Mouse (Mus musculus) limb, embryonic 12.5 days (tissue): Measurements from ENCODE around the gene Mta3. TPM values are rescaled to one million over a fixed set of nuclear protein-coding genes. Genes with fewer than 3 reads are reported as not detected.

ENCODE experiments used
- ATAC-seq: fragments of 200-750 bp; cut with Nextera tagmentation; 2 replicates; pipeline ENCODE4 v1.8.0; 2017; ENCODE audit warnings: low read depth, moderate TSS enrichment; ENCODE audit not compliant: insufficient number of reproducible peaks, insufficient read depth, low FRiP score, low TSS enrichment
- H3K27ac ChIP-seq: fragments of 300-500 bp; sonication (generic); 2 replicates; pipeline ENCODE4 v1.5.1; 2016; ENCODE audit warnings: mild to moderate bottlenecking, moderate library complexity
- H3K27me3 ChIP-seq: fragments of 300-500 bp; sonication (generic); 2 replicates; pipeline ENCODE4 v1.6.1; 2016; ENCODE audit warnings: mild to moderate bottlenecking, moderate library complexity
- H3K36me3 ChIP-seq: fragments of 300-500 bp; sonication (generic); 2 replicates; pipeline ENCODE4 v1.6.1; 2016; ENCODE audit warnings: mild to moderate bottlenecking, moderate library complexity
- H3K4me1 ChIP-seq: fragments of 300-500 bp; sonication (generic); replicated peaks from 2 replicates; pipeline ENCODE4 v1.6.1; 2016
- H3K4me2 ChIP-seq: fragments of 300-500 bp; sonication (generic); 2 replicates; pipeline ENCODE4 v1.6.1; 2016; ENCODE audit warnings: mild to moderate bottlenecking, moderate library complexity
- H3K4me3 ChIP-seq: fragments of 300-500 bp; sonication (generic); replicated peaks from 2 replicates; pipeline ENCODE4 v1.5.1; 2016; ENCODE audit warnings: mild to moderate bottlenecking
- H3K9ac ChIP-seq: fragments of 300-500 bp; sonication (generic); replicated peaks from 2 replicates; pipeline ENCODE4 v1.6.1; 2016; ENCODE audit warnings: mild to moderate bottlenecking, moderate library complexity
- H3K9me3 ChIP-seq: fragments of 300-500 bp; sonication (generic); 2 replicates; pipeline ENCODE4 v1.6.1; 2016; ENCODE audit warnings: mild to moderate bottlenecking, moderate library complexity
- WGBS: fragments of 180-500 bp; shearing (Covaris S2); methylation state at CpG from one replicate; pipeline ENCODE4 v1.1.7; 2016; 5-methylcytosine and 5-hydroxymethylcytosine counted together
- polyA plus RNA-seq: library from polyadenylated mRNA; unstranded; fragments of >200 nt; fragmentation: Nextera tagmentation; extraction: Ambion mirVana; gene quantifications from 2 replicates; pipeline ENCODE4 v1.2.1, GENCODE M21; 2016

The Mta3 gene
- polyA plus RNA-seq, 1 experiment from 2014 or later, result 46.2 TPM

- Histone ChIP-seq H3K4me2 (no peak overlapping the region), H3K4me3 (no peak overlapping the region), H3K4me1 (peaks cover 11% of the 10 kb centered on the region), H3K9me3 (no peaks in the 10 kb centered on the region), H3K36me3 (peaks cover 6% of the 10 kb centered on the region; the same call in 1 of the 2 replicates), H3K27ac (no peak overlapping the region), H3K27me3 (no peaks in the 10 kb centered on the region), H3K9ac (no peak overlapping the region)
- no peak for ATAC-seq
- 47% methylated on average over 5 of the region's 5 CpGs for WGBS
Observed at GRCm38 (mm10) chr17:83732801-83733200, 26.8 kb downstream of the Mta3 start.

DNA sequence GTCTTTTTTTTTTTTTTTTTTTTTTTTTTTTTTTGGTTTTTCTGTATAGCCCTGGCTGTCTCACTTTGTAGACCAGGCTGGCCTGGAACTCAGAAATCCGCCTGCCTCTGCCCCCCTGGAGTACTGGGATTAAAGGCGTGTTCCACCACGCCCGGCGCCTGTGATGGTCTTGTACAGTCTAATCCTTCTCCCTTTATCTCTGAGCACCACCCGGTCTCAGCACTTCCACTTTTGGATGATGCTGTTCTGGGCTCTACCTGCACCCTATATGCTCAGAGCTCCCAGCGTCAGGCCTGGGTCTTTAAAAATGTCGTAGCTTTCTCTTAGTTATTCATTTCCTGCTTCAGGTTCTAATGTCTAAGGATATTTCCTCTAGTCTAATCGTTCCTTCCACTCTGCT is 30.7 kb downstream of the Mta3 start:
- H3K4me2 ChIP-seq, result no peak overlapping the region
- ATAC-seq, result no peak
- H3K4me3 ChIP-seq, result no peak overlapping the region
- no peak overlapping the region for H3K27ac ChIP-seq
- no peak overlapping the region for H3K9ac ChIP-seq
- peaks cover 6% of the 10 kb centered on the region for H3K4me1 ChIP-seq
- H3K36me3 ChIP-seq, result peaks cover 23% of the 10 kb centered on the region; the same call in 1 of the 2 replicates
- H3K9me3 ChIP-seq, result no peaks in the 10 kb centered on the region
- 91% methylated on average over 9 of the region's 9 CpGs for WGBS
- no peaks in the 10 kb centered on the region for H3K27me3 ChIP-seq

DNA sequence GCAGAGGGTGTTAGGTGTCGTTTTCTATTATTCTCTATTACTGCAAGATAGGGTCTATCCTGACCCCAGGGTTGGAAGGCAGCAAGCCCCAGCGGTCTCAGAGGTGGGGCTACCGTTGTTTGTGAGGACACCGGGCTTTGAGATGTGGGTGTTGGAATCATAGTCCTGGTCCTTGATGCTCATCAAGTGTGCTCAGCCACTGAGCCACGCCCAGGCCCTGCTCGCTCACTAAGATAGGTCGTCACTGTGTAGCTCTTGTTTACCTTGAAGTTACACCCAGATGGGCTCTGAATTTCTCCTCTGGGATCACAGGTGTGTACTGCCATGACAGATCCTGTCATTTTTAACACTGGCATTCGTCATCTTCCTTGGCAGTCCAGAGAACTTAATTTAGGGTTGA is 31.8 kb downstream of the Mta3 start:
- no peaks in the 10 kb centered on the region for H3K4me1 ChIP-seq
- no peaks in the 10 kb centered on the region for H3K27me3 ChIP-seq
- no peak overlapping the region for H3K4me3 ChIP-seq
- H3K4me2 ChIP-seq, result no peak overlapping the region
- 85% methylated on average over 8 of the region's 8 CpGs for WGBS
- H3K9me3 ChIP-seq, result no peaks in the 10 kb centered on the region
- no peak for ATAC-seq
- no peak overlapping the region for H3K9ac ChIP-seq
- peaks cover 23% of the 10 kb centered on the region; the same call in 1 of the 2 replicates for H3K36me3 ChIP-seq
- H3K27ac ChIP-seq, result no peak overlapping the region

DNA sequence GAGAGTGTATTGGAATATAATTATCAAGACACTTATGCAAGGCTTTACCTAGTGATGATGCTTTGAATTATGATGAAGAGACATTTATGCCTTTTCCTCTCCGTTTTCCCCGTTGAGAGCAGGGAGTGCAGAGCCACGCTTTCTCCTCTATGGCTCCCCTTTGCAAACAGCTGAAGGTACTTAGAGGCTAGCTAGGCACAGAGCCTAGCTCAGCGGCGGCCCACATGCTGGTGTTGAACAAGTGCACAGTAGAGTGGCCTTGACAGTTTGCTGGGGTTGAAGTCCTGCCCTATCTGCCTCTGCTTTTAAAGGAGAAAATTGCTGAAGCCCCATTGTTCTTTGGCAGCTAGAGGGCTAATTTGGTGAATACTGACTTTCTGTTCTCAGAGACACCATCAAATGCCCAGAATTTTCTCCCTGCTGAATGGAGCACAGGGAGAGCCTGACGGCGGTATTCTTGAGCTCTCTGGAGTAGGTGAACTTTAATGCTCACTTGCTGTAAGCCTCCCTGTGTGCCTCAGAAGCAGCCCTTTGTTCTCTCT is 34.2 kb downstream of the Mta3 start:
- Histone ChIP-seq H3K4me2 (no peak overlapping the region), H3K9me3 (peaks cover 8% of the 10 kb centered on the region), H3K9ac (no peak overlapping the region), H3K27ac (no peak overlapping the region), H3K36me3 (peaks cover 41% of the 10 kb centered on the region), H3K4me3 (no peak overlapping the region), H3K4me1 (no peaks in the 10 kb centered on the region), H3K27me3 (no peaks in the 10 kb centered on the region)
- ATAC-seq, result no peak
- WGBS, result 89% methylated on average over 7 of the region's 7 CpGs

DNA sequence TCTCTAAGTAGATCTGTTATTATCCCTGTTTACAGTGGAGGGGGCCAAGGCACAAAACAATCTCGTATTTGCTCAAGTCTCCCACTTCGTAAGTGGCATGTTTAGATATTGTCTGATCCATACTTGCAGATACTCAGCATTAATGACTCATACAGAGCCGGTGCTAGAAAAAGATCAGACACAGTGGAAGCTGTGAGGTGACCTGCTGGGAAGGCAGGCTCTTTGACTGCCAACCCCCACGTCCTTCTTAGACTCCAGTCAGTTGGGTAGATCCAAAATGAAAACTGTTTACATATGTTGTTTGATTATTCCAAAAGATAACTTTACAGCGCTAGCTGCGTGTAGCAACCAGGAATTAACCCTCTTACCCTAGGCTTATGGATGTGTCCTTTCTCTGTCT is 35.3 kb downstream of the Mta3 start:
- ATAC-seq, result no peak
- H3K4me2 ChIP-seq, result no peak overlapping the region
- 88% methylated on average over 6 of the region's 6 CpGs for WGBS
- peaks cover 11% of the 10 kb centered on the region for H3K9me3 ChIP-seq
- no peak overlapping the region for H3K4me3 ChIP-seq
- H3K9ac ChIP-seq, result no peak overlapping the region
- H3K4me1 ChIP-seq, result no peaks in the 10 kb centered on the region
- peaks cover 49% of the 10 kb centered on the region for H3K36me3 ChIP-seq
- no peak overlapping the region for H3K27ac ChIP-seq
- no peaks in the 10 kb centered on the region for H3K27me3 ChIP-seq

GRCm38 (mm10) chr17:83744231-83744824 is 38.4 kb downstream of the Mta3 start:
- Histone ChIP-seq H3K4me1 (no peaks in the 10 kb centered on the region), H3K4me3 (no peak overlapping the region), H3K27me3 (no peaks in the 10 kb centered on the region), H3K4me2 (no peak overlapping the region), H3K27ac (no peak overlapping the region), H3K9ac (no peak overlapping the region), H3K36me3 (peaks cover 37% of the 10 kb centered on the region), H3K9me3 (peaks cover 11% of the 10 kb centered on the region)
- ATAC-seq, result no peak
- 95% methylated on average over 11 of the region's 11 CpGs for WGBS

DNA sequence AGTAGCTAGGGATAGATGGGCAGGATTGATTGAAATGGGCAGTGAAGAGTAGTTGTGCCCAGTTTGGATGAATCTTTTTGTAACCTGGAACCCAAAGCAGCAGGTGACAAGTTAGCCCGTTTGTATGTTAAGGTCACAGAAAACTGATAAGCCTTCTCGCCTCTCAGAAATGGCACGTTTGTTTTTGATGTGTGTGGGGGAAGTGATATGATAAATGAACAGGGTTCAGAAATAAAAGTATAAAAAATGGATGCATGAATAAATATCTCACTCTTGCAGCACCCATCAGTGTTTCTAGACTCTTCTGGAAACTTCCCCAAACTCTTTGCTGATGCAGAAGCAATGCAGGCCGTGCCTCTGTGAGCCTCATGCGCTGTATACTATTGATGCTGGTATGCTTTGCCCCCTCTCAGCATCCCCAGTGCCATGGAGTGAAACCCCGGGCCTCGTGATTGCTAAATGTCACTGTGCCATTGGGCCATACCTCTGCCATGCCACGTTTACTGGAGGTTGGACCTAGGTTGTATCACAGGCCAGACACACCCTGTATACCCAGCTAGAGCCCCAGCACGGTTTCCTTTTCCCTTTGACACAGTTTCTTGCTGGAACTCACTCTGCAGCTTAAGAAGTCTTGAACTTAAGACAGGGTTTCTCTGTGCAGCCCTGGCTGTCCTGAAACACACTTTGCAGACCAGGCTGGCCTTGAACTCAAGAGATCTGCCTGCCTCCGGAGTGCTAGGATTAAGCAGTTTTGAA is 41.6 kb downstream of the Mta3 start:
- Histone ChIP-seq H3K4me2 (no peak overlapping the region), H3K27me3 (no peaks in the 10 kb centered on the region), H3K4me1 (no peaks in the 10 kb centered on the region), H3K9me3 (peaks cover 11% of the 10 kb centered on the region), H3K27ac (no peak overlapping the region), H3K36me3 (peaks cover 26% of the 10 kb centered on the region), H3K9ac (no peak overlapping the region), H3K4me3 (no peak overlapping the region)
- 89% methylated on average over 10 of the region's 10 CpGs for WGBS
- no peak for ATAC-seq

- no peak for ATAC-seq
Observed at GRCm38 (mm10) chr17:83750216-83750950, 44.4 kb downstream of the Mta3 start.

GRCm38 (mm10) chr17:83753112-83753899 is 47.3 kb downstream of the Mta3 start:
- H3K4me1 ChIP-seq, result no peaks in the 10 kb centered on the region
- ATAC-seq, result no peak
- H3K36me3 ChIP-seq, result peaks cover 44% of the 10 kb centered on the region
- H3K4me2 ChIP-seq, result no peak overlapping the region
- H3K9ac ChIP-seq, result no peak overlapping the region
- WGBS, result 82% methylated on average over 11 of the region's 11 CpGs
- H3K4me3 ChIP-seq, result no peak overlapping the region
- H3K9me3 ChIP-seq, result no peaks in the 10 kb centered on the region
- H3K27me3 ChIP-seq, result no peaks in the 10 kb centered on the region
- no peak overlapping the region for H3K27ac ChIP-seq

More at GRCm38 (mm10) chr17:83750216-83750950, 44.4 kb downstream of the Mta3 start:
- Histone ChIP-seq H3K9me3 (0 out of 2 replicates have a peak, but pooled peaks cover 1% of the 10 kb centered on the region), H3K9ac (no peak overlapping the region), H3K4me3 (no peak overlapping the region), H3K36me3 (peaks cover 24% of the 10 kb centered on the region), H3K27ac (no peak overlapping the region), H3K27me3 (no peaks in the 10 kb centered on the region), H3K4me1 (no peaks in the 10 kb centered on the region), H3K4me2 (no peak overlapping the region)
- WGBS, result 85% methylated on average over 5 of the region's 5 CpGs

GRCm38 (mm10) chr17:83758096-83758495 is 52.1 kb downstream of the Mta3 start:
- no peak overlapping the region for H3K27ac ChIP-seq
- H3K9ac ChIP-seq, result no peak overlapping the region
- ATAC-seq, result no peak
- no peaks in the 10 kb centered on the region for H3K4me1 ChIP-seq
- H3K27me3 ChIP-seq, result no peaks in the 10 kb centered on the region
- 88% methylated on average over 10 of the region's 10 CpGs for WGBS
- no peak overlapping the region for H3K4me3 ChIP-seq
- H3K36me3 ChIP-seq, result peaks cover 73% of the 10 kb centered on the region
- H3K9me3 ChIP-seq, result no peaks in the 10 kb centered on the region
- no peak overlapping the region for H3K4me2 ChIP-seq
